Mouse (Mus musculus): ENCODE data around the gene Snx32.

Gene Snx32

GRCm38 (mm10) chr19:5457746-5458442, 52.4 kb downstream of the Snx32 start, which contains the start of gene Ccdc85b:
Gene Ccdc85b (minus strand): TSS chr19:5457894.
- in situ Hi-C loops (cut with MboI, MseI), result no loop called here

GRCm38 (mm10) chr19:5456922-5457745, 53.2 kb downstream of the Snx32 start:
- in situ Hi-C loops (cut with MboI, MseI), result no loop called here

GRCm38 (mm10) chr19:5456241-5456921, 54.0 kb downstream of the Snx32 start:
- in situ Hi-C loops (cut with MboI, MseI), result no loop called here

GRCm38 (mm10) chr19:5455568-5455967, 54.8 kb downstream of the Snx32 start:
- in situ Hi-C loops (cut with MboI, MseI), result no loop called here

GRCm38 (mm10) chr19:5455037-5455436, 55.3 kb downstream of the Snx32 start:
- in situ Hi-C loops (cut with MboI, MseI), result no loop called here

GRCm38 (mm10) chr19:5451766-5452165, 58.6 kb downstream of the Snx32 start:
- in situ Hi-C loops (cut with MboI, MseI), result no loop called here

- in situ Hi-C loops (cut with MboI, MseI), result no loop called here
Observed at GRCm38 (mm10) chr19:5449673-5450072, 60.7 kb downstream of the Snx32 start.

- in situ Hi-C loops (cut with MboI, MseI), result no loop called here
Observed at GRCm38 (mm10) chr19:5448354-5449150, 61.8 kb downstream of the Snx32 start.

GRCm38 (mm10) chr19:5447515-5448353, 62.6 kb downstream of the Snx32 start, which contains the start of gene Fosl1:
Gene Fosl1 (plus strand): TSS chr19:5447547.
- in situ Hi-C loops (cut with MboI, MseI), result no loop called here

GRCm38 (mm10) chr19:5445747-5446146, 64.6 kb downstream of the Snx32 start:
- in situ Hi-C loops (cut with MboI, MseI), result no loop called here

GRCm38 (mm10) chr19:5444954-5445353, 65.4 kb downstream of the Snx32 start:
- in situ Hi-C loops (cut with MboI, MseI), result no loop called here

GRCm38 (mm10) chr19:5444371-5444908, 65.9 kb downstream of the Snx32 start:
- in situ Hi-C loops (cut with MboI, MseI), result no loop called here

Measured in T-helper 2 cell (primary cell).